Mouse (Mus musculus) frontal cortex, adult 2 months (tissue): Measurements from ENCODE around the gene Shisa7. TPM values are rescaled to one million over a fixed set of nuclear protein-coding genes. Genes with fewer than 3 reads are reported as not detected.

Source experiments
- polyA plus RNA-seq: library from polyadenylated mRNA; depleted of rRNA; stranded (reverse); fragments of >200 nt; gene quantifications from 2 replicates; pipeline ENCODE4 v1.2.3, GENCODE M21; 2012; rRNA removed

Shisa7 gene
- polyA plus RNA-seq, 1 experiment = 155 TPM

Other genes starting within 250 kb of the Shisa7 start
- 1.00 and 1.1 TPM in 2 replicates for gene Ptprh, start 240.7 kb downstream of the Shisa7 start, polyA plus RNA-seq
- gene Tmem86b, start 213.3 kb downstream of the Shisa7 start, polyA plus RNA-seq = 37.9 and 45.7 TPM in 2 replicates
- 128 and 129 TPM in 2 replicates for gene Ppp6r1, start 185.7 kb downstream of the Shisa7 start, polyA plus RNA-seq
- 98.4 and 107 TPM in 2 replicates for gene Hspbp1, start 159.6 kb downstream of the Shisa7 start, polyA plus RNA-seq
- gene Brsk1, start 154.1 kb downstream of the Shisa7 start, polyA plus RNA-seq = 244 and 251 TPM in 2 replicates
- 0.13 and 0.14 TPM in 2 replicates for gene Tmem150b, start 119.4 kb downstream of the Shisa7 start, polyA plus RNA-seq
- gene Kmt5c, start 104.6 kb downstream of the Shisa7 start, polyA plus RNA-seq = 74.3 and 83.4 TPM in 2 replicates
- 16.1 and 19.8 TPM in 2 replicates for gene Cox6b2, start 91.6 kb downstream of the Shisa7 start, polyA plus RNA-seq
- gene Fam71e2, start 73.4 kb downstream of the Shisa7 start, polyA plus RNA-seq = 0.02 TPM in 1 of 2 replicates, not detected in the other
- gene Il11, start 61.8 kb downstream of the Shisa7 start, polyA plus RNA-seq = 0.25 and 0.38 TPM in 2 replicates
- gene Tmem190, start 61.8 kb downstream of the Shisa7 start, polyA plus RNA-seq = not detected in 2 replicates
- 4.3 and 5.1 TPM in 2 replicates for gene Tmem238, start 55.0 kb downstream of the Shisa7 start, polyA plus RNA-seq
- 306 and 348 TPM in 2 replicates for gene Rpl28, start 51.8 kb downstream of the Shisa7 start, polyA plus RNA-seq
- gene Ube2s, start 32.1 kb downstream of the Shisa7 start, polyA plus RNA-seq = 146 and 177 TPM in 2 replicates
- 10.6 and 13.8 TPM in 2 replicates for gene Isoc2b, start 25.6 kb upstream of the Shisa7 start, polyA plus RNA-seq
- gene Isoc2a, start 32.5 kb upstream of the Shisa7 start, polyA plus RNA-seq = 10.7 and 12.0 TPM in 2 replicates
- gene Gm36210, start 61.8 kb upstream of the Shisa7 start, polyA plus RNA-seq = 0.44 and 0.53 TPM in 2 replicates
- gene Zfp628, start 70.5 kb upstream of the Shisa7 start, polyA plus RNA-seq = 9.6 and 10.8 TPM in 2 replicates
- 99.2 and 108 TPM in 2 replicates for gene Nat14, start 77.3 kb upstream of the Shisa7 start, polyA plus RNA-seq
- 11.1 and 12.5 TPM in 2 replicates for gene Ssc5d, start 81.1 kb upstream of the Shisa7 start, polyA plus RNA-seq
- 0.22 and 0.27 TPM in 2 replicates for gene Sbk2, start 119.7 kb upstream of the Shisa7 start, polyA plus RNA-seq
- 2.2 and 2.5 TPM in 2 replicates for gene Sbk3, start 126.5 kb upstream of the Shisa7 start, polyA plus RNA-seq
- gene Zfp579, start 151.5 kb upstream of the Shisa7 start, polyA plus RNA-seq = 49.7 and 60.9 TPM in 2 replicates
- gene Zfp524, start 169.7 kb upstream of the Shisa7 start, polyA plus RNA-seq = 11.7 and 13.5 TPM in 2 replicates
- 22.7 TPM in 2 replicates for gene Fiz1, start 170.0 kb upstream of the Shisa7 start, polyA plus RNA-seq
- not detected in 2 replicates for gene Gm44973, start 170.8 kb upstream of the Shisa7 start, polyA plus RNA-seq
- gene Zfp865, start 175.7 kb upstream of the Shisa7 start, polyA plus RNA-seq = 33.1 and 35.5 TPM in 2 replicates
- 80.6 and 81.7 TPM in 2 replicates for gene Ccdc106, start 175.9 kb upstream of the Shisa7 start, polyA plus RNA-seq
- not detected in 2 replicates for gene 4632433K11Rik, start 189.4 kb upstream of the Shisa7 start, polyA plus RNA-seq
- gene Zfp784, start 193.8 kb upstream of the Shisa7 start, polyA plus RNA-seq = 8.4 and 8.8 TPM in 2 replicates
- 49.7 and 56.0 TPM in 2 replicates for gene Zfp580, start 206.8 kb upstream of the Shisa7 start, polyA plus RNA-seq
- 225 and 229 TPM in 2 replicates for gene U2af2, start 217.4 kb upstream of the Shisa7 start, polyA plus RNA-seq
- gene Epn1, start 235.5 kb upstream of the Shisa7 start, polyA plus RNA-seq = 387 and 425 TPM in 2 replicates